Mouse (Mus musculus) heart, adult 9 months (tissue): Measurements from ENCODE around the gene 4930455H04Rik.

Experiments used
- DNase-seq, 2 experiments: peaks; one replicate each; pipeline ENCODE4 v3.0.0; 2022; ENCODE audit warnings: low spot score in 2 of 2

Gene 4930455H04Rik

DNA sequence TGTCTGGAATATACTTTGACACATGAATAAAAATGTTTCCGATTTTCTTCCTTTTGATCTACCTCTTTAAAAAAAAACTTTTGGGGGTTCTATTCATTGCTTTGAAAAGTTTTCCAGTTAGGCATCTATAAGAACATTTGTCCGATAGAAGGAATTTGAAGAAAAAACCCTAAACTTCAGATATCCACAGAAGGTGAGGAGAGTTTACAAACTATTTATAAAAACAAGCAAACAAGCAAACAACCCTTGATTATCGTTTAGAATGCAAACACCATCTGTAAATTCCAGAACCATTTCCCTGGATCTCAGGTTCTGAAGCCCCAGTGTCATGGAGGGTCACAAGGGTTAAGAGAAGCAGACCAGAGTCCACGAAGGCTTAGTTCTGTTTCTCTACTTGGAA lies at the start of gene 4930455H04Rik:
4930455H04Rik (plus strand) TSS at position 301 of the 400 bp plus-strand sequence.
- DNase-seq = no peak

DNA sequence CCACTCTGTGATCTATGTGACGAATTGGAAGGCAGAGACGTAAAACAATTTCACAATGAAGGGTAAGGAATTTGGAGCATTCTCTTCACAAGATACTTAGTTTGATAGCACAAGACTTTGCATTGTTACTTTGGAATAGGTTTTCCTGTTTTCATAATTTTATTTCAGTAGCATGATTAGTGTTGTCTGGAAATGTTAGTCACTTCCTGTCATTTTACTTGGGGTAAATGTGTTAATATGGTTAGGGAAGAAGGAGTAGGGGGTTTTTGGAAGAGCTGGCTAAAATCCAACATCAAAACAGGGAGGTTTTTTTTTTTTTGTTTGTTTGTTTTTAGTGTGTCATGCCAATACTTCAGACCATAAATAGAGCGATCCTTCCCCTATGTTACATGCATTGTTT lies 46.5 kb upstream of the 4930455H04Rik start:
- DNase-seq = peak in 1 of 2 experiments; percentile 60

DNA sequence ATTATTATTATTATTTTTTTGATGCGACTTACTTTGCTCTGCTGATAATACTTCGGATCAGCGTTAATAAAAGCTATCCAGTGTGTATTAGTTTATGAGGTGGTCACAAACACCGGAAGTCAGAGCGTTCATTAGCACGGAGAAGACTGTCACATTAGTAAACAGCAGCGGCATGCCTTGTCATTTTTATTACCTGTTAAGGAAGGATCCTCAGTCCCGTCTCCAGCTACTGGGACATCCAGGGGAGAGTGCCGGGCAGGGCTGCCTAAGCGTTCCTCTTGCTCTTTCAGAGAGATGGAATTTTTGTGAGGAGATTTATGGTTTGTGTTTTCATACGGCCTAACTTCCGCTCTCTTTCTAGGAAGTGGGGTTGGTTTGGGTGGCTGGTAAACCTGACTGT lies 45.0 kb upstream of the 4930455H04Rik start:
- DNase-seq = no peak

DNA sequence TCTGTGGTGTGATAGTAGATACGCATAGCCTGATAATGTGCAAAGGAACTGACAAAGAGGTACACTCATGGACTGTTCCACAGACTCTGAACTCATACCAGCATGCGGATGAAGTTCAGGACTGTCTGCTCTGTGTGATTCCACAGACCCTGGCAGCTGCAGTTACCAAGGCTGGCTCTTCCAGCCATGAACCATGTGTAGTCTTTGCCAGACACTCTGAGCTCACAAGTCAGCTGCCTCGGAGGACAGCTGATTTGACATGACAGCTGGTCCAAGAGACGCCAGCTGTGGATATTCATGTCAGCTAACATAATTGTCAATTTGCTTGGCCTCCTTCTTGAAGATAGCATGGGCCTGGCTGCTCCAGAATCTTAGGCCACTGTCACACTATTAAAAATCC lies 39.1 kb upstream of the 4930455H04Rik start:
- no peak for DNase-seq

DNA sequence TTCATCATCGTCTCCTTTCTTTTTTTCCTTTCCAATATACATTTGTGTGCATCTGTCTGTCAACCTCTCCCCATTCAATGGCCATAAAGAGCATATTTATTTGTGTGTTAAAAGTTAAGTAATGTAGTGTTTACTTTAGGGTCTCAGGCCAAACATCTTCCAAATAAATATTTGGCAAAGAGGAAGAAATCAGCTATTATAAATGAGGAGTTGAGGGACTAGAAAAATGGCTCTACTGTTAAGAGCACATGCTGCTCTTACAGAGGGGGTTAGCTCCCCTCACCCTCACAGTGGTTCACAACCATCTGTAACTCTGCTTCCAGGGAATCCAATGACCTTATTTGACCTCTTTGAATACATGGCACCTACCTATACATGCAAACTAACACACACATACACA lies 34.9 kb upstream of the 4930455H04Rik start:
- no peak for DNase-seq

DNA sequence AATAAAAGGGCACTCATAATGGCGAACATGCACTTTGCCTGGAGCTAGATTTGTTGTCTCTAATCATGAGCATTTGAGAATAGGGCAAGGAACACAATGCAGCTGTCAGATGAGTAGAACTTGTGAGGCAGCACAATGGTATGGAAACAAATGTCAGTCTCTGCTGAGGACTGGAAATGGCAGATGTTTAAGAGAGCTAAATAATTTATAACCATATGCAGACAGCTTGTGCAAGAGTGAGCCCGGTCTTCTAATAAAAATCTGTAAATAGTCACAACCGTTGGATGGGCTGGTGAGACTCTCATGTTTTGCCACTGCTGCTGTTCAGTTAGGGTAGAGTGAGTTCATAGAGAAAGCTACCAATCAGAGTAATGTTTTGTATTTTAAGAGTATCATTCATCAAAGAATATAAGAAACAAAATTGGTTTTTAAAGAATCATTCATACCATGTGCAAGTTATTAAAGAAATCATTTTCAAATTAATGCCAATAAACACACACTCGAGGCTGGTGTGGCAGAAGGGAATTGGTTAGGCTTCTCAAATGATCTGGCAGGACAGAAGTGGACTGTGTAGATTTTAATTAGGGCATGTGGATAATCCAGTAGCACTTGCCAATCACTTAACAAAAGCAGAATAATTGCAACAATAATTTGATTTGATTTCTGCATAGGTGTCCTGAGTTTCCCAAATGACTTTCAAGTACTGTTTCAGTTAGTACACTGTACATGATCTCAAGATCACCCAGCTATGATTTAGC lies 31.0 kb upstream of the 4930455H04Rik start:
- no peak for DNase-seq

DNA sequence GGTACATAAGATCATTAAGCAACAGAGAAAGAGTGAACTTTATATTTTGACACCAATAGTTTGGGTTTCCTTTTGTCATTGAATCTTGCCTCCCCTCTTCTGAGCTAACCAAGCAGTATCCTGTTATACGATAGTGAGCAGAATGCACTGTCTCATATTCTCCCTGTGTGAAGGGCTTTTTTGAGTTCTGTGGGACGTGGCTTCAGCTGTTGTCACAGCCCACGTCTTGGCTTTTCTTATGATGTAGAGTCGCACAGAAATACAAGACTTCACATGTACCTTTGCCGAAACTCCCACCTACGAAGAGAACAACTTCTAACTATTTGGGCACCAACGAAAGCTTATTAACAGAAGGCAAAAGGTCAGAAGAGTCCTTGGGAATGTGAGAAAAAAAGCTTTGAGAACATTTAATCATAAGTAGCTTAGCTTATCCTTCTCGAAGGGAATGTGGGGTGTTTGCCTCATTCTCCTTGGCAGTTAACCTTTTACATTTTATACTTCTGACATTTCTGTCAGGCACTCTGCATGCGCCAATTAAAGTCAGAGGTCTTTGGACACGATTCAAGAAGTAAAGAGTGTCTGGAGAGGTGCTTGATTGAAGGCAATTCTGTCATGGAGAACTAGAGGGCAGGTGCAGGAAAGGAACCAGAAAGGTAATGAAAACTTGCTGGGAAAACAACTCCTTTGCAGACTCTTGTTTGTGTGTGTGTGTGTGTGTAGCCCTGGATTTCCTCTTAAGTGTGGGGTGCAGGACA lies 27.1 kb upstream of the 4930455H04Rik start:
- no peak for DNase-seq

DNA sequence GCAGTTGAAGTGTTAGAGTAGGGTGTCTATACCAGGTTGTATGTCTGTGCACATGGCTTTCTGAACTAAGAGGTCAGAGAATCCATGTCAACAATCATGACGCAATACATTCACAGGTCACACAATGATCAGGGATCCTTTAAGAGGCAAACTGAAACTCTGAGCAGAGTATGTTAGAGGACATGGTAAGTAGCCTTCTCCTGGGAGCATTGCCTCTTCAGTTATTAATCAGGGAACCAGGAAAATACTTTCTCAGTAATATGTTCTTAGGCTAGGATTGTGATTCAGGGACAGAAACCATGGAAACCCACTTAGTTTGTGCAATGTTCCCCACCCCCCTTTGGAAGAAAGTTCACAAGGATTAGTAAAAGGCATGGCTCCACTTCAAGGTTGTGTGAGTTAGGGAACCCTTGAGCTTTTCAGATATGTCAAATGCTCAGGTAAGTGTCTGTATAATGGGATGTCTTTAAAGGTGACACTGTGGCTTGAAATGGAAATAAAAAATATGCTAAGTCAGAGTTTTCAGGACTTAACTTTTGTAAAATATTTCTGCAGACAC lies 26.4 kb upstream of the 4930455H04Rik start:
- no peak for DNase-seq

DNA sequence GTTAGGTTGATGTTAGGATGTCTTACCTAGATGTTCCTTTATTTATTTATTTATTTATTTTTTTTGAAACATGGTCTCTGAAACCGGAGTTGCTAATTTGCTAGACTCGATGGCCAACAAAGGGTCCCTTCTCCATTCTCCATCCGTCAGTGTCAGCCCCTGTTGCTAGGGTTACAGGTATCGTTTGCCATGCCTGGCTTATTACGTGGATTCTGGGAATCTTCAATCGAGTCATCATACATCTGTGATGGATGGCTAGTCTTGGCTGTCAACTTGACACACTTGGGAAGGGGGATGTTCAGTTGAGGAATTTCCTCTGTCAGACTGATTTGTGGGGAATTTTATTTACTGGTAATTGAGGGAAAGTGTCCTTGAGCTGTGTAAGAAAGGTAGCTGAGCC lies 25.3 kb upstream of the 4930455H04Rik start:
- no peak for DNase-seq

DNA sequence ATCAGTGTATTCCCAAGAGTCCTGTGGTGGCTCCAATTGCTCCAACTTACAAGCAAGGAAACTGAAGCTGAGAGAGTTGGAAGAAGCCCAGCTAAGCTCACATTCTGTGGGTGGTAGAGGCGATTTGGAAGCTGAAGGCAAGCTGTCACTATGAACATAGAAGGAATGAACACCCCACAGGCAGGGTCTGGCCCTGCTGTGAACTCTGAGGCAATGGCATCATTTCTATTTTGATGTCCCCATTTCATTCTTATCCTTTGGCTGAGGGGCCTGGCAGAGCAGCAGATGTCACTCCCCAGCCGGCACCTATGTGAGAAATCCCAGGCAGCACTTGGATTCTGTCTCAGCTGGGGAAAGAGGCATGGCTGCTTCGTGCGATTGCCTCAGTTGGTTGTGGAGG lies 24.6 kb upstream of the 4930455H04Rik start:
- peak; percentile 55 to 60 for DNase-seq

DNA sequence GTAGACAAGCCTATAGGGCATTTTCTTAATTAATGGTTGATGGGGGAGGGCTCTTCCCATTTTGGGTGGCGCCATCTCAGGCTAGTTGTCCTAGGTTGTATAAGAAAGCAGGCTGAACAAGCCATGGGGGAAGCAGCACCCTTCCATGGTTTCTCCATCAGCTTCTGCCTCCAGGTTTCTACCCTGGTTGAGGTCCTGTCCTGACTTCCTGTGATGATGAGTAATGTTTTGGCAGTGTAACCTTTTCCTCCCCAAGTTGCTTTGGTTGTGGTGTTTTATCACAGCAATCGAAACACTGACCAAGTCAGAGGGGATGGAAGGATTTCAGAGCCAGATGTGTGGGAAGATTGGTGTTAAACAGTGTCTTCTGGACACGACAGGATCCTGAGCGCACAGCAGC lies 21.6 kb upstream of the 4930455H04Rik start:
- peak in 1 of 2 experiments; percentile 38 for DNase-seq

DNA sequence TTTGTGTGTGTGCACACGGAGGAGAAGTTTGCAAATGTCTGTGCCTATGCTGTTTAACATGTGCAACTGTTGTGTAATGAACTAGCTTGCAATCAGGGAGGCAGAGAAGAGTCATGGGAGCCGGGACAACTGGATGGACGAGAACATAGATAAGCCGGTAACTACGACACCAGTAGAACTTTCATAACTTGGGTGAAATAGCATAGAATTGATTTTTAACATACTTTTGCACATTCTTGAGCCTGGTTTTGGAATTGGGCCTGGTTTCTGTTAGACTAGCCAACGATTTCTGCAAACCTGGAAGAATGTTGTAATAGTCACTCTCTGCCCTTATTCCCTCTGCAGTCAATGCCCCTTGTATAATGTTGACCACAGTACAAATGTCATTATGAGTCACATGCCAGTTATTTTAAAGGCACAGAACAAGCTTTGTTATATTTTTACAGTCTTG lies 17.4 kb upstream of the 4930455H04Rik start:
- DNase-seq = no peak

DNA sequence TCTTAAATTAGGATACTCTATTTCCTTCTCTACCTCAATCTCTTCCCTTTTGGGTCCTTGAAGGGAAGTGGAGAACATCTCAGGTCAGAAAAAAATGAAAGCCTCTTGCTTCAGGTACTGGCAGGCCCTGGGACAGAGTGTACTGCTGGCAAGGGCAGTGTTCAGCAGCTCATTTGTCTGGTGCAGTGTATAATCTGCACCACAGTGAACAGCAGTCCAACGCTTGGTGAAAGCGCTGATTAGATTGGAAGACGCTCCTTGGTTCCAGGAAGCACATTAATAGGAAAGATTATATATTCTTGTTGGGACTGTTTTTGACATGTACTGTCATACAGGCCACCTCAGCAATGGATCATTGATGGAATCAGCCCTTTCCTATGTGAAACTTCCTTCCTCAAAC lies 16.6 kb upstream of the 4930455H04Rik start:
- no peak for DNase-seq

DNA sequence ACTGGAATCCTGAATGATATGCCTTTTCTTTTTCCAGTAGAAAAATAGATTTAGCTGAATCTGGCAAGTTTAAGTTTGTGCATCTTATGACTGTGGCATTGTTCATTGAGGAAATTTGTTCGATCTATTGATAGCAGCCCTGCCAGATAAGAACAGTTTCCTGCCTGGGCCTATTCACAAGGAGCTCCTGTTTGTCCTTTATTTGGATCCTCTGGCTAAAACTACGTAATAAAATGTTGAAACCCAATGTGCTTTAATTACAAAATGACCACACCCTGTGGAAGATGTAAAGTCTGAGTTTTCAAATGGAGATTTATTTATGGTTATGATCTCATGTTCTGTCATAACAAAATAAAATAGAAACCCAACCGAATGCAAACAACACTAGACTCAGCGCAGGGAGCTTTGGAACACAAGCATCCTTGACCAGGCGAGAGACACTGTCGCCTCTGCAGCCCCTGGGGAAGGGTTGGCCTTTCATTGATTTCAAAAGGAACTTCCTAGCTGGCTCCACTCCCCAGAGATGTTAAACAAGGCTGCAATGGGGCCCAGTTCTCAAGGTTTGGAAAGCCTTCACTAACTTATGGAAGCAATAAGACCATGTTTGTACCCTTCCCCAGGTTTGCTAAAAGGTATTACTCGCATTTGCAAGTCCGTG lies 15.7 kb upstream of the 4930455H04Rik start:
- peak in 1 of 2 experiments; percentile 58 for DNase-seq

DNA sequence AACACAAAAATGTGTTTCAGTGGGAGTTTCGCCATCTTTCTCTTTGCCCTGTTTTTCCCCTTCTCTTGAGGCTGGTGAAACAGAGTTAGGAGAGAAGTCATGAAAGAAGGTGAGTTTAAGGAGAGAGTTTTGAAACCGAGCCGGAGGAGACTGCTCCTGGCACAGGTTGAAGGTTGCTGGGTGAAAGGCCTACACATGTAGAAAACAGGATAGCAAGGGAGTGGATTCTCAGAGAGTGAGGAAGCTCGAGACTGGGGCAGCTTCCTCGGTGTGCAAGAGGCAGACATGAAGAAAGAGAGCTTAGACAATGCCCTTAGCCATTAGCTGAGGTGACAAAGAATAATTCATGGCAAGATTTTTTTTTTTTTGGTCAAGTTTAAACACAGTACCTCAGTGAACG lies 14.7 kb upstream of the 4930455H04Rik start:
- DNase-seq = no peak

DNA sequence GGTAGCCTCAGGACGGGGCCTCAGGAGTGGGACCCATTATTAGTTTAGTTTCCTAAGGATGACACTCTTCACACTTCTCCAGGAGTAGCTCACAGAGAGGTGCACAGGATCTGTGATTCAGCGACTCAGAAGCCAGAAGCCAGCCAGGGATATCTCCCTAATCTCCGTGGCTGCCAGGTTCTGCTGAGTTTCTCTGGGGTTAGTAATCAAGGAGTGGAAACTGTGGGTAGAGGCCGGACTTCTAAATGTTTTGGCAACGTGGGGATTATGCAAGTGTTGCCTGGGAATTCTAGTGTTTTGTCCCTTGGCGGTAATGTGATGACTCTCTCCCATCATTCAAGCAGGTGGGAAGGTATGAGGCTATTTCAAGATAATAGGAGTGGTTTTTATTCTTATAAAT lies 13.0 kb upstream of the 4930455H04Rik start:
- peak in 1 of 2 experiments; percentile 50 for DNase-seq

DNA sequence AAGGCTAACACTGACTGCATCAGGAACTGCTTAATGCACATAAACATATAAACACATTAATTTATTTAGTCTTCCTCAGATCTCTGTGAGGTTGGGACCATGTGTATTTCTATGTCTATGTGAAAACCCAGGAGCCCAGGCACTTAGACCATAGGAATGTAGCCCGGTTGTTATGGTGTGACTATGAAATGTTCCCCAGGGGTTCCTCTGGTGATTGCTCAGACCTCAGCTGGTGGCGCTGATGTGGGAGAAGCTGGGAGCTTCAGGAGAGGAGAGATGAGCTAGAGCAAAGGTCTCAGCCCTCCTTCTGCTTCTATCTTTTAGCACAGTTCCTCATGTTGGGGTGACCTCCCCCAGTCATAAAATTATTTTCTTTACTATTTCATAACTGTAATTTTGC lies 7.7 kb upstream of the 4930455H04Rik start:
- DNase-seq = no peak

DNA sequence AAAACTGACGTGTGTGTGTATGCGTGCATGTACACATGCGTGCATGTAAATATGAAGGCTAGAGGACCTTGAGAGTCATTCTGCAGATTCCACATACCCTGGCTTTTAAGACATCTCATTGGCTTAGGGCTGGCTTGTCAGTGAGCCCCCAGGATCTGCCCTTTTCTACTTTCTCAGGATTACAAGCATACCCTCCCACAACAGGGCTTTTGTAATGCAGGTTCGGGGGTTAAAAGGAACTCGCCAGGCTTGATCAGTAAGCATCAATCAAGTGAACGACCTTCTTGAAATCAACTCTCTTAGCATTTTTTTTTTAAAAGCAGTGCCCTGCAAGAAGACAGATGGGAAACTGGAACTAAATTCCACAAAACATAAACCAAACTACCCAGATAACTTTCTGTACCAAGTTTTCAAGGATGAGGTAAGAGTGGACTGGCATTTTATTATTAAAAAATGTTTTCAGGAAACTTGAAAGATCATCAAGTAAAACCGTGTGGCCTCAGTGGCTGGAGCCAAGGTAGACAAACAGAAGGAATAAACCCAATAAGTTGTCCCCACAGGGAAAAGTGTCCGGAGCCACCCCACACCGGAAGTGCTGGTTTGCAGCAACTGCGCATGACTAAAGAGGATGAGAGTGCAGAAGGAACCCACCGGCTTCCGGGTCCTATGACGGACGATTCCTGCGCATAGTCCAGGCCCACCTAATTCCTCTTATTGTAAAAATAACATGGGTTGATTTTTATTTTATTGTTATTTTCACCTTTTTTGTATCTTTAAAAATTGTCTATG lies 6.5 kb upstream of the 4930455H04Rik start:
- no peak for DNase-seq

DNA sequence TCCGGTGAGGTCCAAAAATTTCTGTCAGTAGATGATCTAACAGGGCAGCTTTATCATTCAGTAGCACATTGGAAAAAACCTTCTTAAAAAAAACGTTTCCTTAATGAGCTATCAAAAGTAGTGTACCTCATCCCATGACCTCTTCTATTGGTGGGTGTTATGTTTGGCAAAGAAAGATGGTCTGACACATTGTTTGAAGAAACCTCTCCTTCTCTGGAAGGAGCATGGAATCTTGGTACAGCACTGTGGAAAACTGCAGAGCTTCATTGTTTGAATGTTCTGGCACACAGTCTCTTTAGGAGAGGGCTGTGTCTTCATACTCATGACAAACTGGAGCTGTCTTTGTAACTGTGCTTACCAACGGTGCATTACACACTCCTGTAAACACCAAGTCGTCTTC lies 4.9 kb upstream of the 4930455H04Rik start:
- DNase-seq = peak in 1 of 2 experiments; percentile 64

DNA sequence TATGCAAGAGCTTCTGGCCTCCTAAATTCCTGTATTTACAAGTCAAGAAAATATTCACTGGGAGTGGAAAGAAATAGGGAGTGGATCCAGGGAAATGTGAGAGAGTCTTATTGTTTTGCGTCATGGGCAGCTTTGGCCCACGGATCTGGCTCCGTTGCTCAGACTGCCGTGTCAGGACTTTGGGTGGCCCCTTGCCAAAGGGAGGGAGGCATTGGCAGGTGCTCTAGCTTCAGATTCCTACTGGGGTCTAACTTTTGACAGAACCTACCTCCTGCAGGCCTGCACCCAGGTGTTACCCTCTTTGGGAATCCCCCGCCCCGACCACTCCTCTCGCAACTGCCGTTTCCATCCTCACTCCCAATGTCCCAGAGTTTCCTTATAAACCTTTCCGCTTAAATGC lies 3.6 kb upstream of the 4930455H04Rik start:
- peak; percentile 77 to 83 for DNase-seq

DNA sequence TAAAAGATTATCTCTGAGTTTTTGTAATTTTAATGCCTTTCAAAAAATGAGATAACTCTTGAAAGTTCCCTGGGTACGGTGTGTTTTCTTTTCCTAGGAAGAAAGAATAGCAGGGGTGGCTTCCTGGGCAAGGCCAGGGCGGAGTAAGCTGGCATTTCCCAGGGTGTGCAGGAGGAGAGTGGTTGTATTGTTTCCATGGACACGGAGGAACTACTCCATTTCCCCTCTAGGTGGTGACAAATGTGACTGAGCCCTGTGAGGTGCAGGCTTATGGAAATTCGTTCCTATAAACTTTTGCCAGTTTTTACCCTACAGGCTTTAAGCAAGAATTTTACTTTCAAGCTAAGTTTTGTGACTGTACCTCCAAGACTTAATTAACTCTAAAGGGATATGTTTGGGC lies 1.8 kb upstream of the 4930455H04Rik start:
- DNase-seq = peak; percentile 81
